Mouse (Mus musculus): ENCODE results near the gene Pgpep1l.

The Pgpep1l gene

DNA sequence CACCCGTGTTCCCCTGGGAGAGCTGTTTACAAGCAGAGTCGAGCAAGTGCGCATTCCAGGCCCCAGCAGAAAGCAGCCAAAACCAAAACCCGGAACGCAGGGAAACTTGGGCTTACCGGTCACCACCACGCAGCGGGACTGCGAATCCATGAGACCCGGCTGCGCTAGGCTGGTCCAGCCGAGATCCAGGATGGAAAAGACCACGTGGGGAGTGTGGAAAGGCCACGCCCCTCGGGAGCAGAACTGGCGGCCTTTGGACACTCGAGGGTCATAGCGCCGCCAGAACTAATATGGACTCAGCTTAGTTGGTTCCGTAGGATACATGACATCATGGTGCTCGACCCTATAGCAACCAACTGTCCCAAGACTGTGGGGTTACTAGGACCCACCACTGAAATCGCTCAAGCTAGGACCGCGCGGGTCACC is at the start of gene Pgpep1l:
TSS of gene Pgpep1l (minus strand) at position 206 of the 426 bp plus-strand sequence.
- no peak for DNase-seq (ENCODE audit: low spot score in 2 of 2)

DNA sequence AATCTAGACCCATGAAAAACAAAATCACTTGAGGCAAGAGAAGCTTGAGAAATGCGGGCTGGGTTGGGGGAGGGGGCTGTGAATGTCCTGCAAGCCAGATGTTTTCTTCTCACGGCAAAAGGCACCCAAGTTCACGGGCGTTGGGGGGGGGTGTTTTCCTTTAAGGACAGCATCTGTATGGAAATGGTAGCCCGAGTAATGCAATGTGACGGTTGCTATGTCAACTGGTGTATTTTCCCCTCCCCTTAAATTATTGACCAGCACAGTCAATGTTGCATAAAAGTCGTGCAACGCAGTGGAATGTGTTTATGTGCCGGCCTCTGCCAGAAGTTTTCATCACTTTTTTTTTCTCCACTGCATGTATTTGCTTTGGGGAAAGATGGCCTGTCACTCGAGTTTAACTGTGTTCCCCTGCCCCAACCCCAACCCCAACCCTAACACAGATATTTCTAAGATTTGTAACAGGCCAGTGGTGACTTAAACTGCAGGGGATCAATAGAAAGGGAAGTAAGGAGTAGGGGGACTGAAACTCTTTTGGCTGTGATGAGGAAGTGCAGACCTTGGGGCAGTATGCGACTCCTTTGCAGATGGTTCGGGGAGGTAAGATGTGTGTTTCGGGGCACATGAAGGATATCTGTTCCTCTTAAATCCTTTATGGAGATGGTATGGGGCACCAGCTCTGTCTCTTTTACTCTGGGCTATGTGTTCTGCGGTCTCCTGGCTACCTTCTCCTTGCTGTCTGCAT is 49.2 kb upstream of the Pgpep1l start:
- no peak for DNase-seq (ENCODE audit: low spot score in 2 of 2)

- DNase-seq (ENCODE audit: low spot score in 2 of 2) = no peak
Observed at GRCm38 (mm10) chr7:68312395-68312794, 48.4 kb upstream of the Pgpep1l start.

GRCm38 (mm10) chr7:68311469-68311868 is 47.4 kb upstream of the Pgpep1l start:
- no peak for DNase-seq (ENCODE audit: low spot score in 2 of 2)

DNA sequence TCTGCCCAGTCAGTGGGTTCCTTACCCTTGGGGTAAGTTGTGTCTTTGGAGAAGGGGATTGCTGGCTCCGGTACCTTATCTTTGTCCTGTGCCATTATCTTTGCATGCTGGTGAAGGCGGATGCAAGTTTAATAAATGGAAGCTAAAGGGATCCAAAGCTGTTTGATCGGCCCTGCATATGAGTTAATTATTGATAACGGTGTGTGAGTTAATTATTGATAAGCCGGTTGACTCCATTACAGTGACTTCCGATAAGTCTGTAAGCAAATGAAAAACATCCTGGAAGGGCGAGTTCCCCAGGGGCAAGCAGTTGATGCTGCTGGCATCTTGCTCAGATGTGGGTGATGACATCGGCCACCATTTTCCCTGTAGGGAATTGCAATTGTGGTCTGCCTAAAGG is 42.7 kb upstream of the Pgpep1l start:
- DNase-seq (ENCODE audit: low spot score in 2 of 2) = no peak

- no peak for DNase-seq (ENCODE audit: low spot score in 2 of 2)
Observed at GRCm38 (mm10) chr7:68305781-68306575, 41.9 kb upstream of the Pgpep1l start.

- no peak for DNase-seq (ENCODE audit: low spot score in 2 of 2)
Observed at GRCm38 (mm10) chr7:68303685-68304084, 39.7 kb upstream of the Pgpep1l start.

- DNase-seq (ENCODE audit: low spot score in 2 of 2) = peak; percentile 54 to 70
Observed at GRCm38 (mm10) chr7:68302586-68303433, 38.8 kb upstream of the Pgpep1l start.

GRCm38 (mm10) chr7:68301160-68301559 is 37.1 kb upstream of the Pgpep1l start:
- no peak for DNase-seq (ENCODE audit: low spot score in 2 of 2)

DNA sequence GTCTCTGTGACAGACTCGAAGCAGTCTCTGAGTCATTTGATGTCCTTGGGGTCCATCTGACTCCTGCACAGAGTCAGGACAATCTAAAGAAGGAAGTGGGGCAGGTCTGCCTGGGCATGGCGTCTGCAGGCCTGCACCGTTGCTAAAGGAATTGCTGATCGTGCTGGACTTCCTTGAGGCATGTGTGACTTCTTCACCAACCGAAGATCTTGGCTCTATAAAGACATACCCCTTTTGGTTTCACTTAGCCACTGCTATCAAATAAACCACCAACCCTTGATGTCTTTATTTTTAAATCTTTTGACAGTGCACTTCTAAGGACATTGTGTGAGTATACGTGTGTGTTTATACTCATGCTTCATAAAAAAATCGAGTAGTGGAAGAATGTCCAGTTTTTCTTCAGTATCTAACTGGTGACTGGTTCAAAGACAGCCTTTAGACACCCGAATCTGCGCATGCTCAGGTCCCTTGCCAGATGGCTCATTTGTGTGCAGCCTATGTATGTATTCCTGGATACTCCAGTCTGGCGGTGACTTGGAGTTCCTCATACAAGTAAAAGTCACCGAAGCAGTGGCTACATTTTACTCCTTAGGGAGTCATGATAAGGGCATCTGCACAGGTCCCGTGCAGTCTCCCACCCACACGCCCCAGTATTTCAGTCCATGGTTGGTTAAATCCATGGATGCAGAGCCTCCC is 34.5 kb upstream of the Pgpep1l start:
- no peak for DNase-seq (ENCODE audit: low spot score in 2 of 2)

DNA sequence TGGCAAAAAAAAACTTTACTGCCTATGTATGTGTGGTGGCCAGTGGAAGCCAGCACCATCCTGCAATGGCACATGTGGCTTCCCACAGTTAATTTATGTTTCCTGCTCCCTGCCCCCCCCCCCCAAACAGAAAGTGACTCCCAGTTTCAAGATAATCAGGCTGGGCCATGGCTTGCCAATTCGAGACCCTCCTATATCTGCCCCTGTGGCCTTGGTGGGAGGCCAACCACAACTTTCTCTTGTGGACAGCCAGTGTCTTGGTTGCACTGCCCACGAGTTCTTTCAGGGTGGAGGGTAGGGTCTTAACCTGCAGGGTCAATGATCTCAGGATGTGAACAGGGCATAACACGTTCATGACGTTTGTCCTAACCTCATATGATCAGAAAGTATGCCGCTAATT is 32.5 kb upstream of the Pgpep1l start:
- no peak for DNase-seq (ENCODE audit: low spot score in 2 of 2)

GRCm38 (mm10) chr7:68293997-68294789 is 30.2 kb upstream of the Pgpep1l start:
- no peak for DNase-seq (ENCODE audit: low spot score in 2 of 2)

GRCm38 (mm10) chr7:68291603-68292002 is 27.6 kb upstream of the Pgpep1l start:
- no peak for DNase-seq (ENCODE audit: low spot score in 2 of 2)

- DNase-seq (ENCODE audit: low spot score in 2 of 2) = no peak
Observed at GRCm38 (mm10) chr7:68289081-68289480, 25.0 kb upstream of the Pgpep1l start.

GRCm38 (mm10) chr7:68288000-68288399 is 24.0 kb upstream of the Pgpep1l start:
- DNase-seq (ENCODE audit: low spot score in 2 of 2) = peak; percentile 35 to 51

- no peak for DNase-seq (ENCODE audit: low spot score in 2 of 2)
Observed at GRCm38 (mm10) chr7:68287582-68287981, 23.5 kb upstream of the Pgpep1l start.

DNA sequence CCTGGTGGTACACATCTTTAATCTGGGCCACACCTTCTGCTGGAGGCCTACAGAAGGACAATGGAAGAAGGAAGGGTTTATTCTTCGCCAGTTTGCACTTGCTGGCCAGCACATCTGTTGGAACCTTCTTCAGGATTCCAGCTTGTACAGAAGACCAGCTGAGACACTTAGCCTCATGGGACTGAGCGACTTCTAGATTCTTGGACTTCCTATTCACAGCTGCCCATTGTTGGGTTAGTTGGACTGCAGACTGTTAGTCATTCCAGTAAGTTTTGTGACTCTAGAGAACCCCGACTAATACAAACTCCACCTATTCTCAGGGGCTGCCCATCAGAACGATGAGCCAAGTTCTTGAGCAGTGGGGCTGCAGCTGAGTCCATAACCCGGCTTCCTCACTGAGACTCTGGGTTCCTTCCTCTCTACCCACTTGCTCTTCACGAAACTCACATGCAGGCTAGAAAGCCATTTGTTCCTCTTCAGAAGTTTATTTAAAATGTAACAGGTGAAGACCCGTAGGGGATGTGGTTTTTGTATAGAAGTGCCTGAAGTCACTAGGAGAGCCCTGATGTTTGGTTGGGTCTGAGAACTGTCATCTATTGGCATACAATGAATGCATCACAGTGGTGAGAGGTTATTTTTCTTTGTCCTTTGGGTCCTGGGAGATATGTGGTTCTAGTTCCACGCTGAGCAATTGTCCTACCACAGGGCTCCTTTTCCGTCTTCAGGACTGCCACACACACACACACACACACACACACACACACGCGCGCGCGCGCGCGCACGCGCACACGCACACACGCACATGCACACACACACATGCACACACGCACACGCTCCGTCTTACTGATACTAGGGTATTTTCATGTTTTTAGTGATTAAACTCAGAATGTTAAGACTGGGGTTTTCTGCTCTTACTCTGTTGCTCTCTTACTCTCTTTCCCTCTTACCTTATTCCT is 22.8 kb upstream of the Pgpep1l start:
- peak; percentile 64 to 75 for DNase-seq (ENCODE audit: low spot score in 2 of 2)

- DNase-seq (ENCODE audit: low spot score in 2 of 2) = peak in 1 of 2 experiments; percentile 26
Observed at GRCm38 (mm10) chr7:68285851-68286298, 21.8 kb upstream of the Pgpep1l start.

DNA sequence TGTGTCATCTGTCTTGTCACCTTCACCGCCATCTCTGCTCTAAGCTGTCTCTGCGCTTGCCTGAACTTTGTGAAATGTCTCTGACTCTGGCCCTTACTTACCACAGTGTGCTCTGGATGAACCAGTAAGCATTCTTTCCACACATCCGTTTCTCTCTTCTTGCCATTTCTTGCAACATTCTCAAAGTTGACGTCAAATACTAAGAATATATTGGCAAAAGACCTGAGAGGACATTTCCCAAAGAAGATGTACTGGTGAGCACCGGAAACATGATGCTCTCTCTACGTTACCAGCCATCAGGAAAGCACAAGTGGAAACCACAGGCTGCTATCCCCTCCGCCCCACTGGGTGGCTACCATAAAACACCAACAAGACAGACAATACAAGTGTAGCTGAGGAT is 19.7 kb upstream of the Pgpep1l start:
- DNase-seq (ENCODE audit: low spot score in 2 of 2) = no peak

Data from spleen, postnatal 36 days (tissue).